8 mouse cellular contexts compared by ENCODE assay signal in genomic region chr14:58070481-58071119, GRCm38 (mm10). TPM values are rescaled to one million over a fixed set of nuclear protein-coding genes. Genes with fewer than 3 reads are reported as not detected.
DNase-seq lines count a peak whose midpoint lies in the region; ATAC-seq and TF ChIP-seq lines count a peak whose summit lies in the region.

TSS of gene Fgf9 (plus strand) at chr14:58070547.

- no peak for TF ChIP-seq POLR2A in CH12.LX (IDR thresholded peaks at IDR 0.05; ENCODE audit: low read depth, low read length)

- H3K9ac ChIP-seq in CH12.LX (ENCODE audit: insufficient read depth, low read depth): peak within 1 kb of the TSS; percentile 10; the same call in 1 of the 2 replicates
- peak within 1 kb of the TSS; percentile 84 for H3K9ac ChIP-seq in heart, embryonic 12.5 days

- ATAC-seq in heart, embryonic 12.5 days (ENCODE audit: insufficient number of reproducible peaks, low FRiP score): peak; percentile 8; the same call in 1 of the 2 replicates

- H3K27me3 ChIP-seq in CH12.LX (replicated peaks): peaks cover 53% of the 10 kb centered on the region
- peaks cover 19% of the 10 kb centered on the region for H3K27me3 ChIP-seq in heart, embryonic 12.5 days (replicated peaks)

- dilution Hi-C loops in CH12.LX (cut with MboI; ENCODE audit: extremely low pct_ligation_motif_present, extremely low pct_unique_long_range_greater_than_20kb, low sequenced_read_pairs): no loop called here

- H3K79me2 ChIP-seq in CH12.LX (replicated peaks; ENCODE audit: control insufficient read depth, extremely low read depth, insufficient read depth, poor library complexity, severe bottlenecking): no peaks in the 10 kb centered on the region

- no peak for TF ChIP-seq CTCF in CH12.LX (conservative IDR thresholded peaks at IDR 0.05 in 1 of 2, IDR thresholded peaks at IDR 0.05 in 1 of 2; ENCODE audit: low read depth in 2 of 2, low read length in 2 of 2)

- TF ChIP-seq RAD21 in CH12.LX (IDR thresholded peaks at IDR 0.05; ENCODE audit: low read depth, low read length): no peak

- H3K4me2 ChIP-seq in CH12.LX (ENCODE audit: insufficient read depth, low read depth, poor library complexity, severe bottlenecking): peak within 1 kb of the TSS; percentile 99
- H3K4me2 ChIP-seq in heart, embryonic 12.5 days: peak within 1 kb of the TSS; percentile 96

- H3K4me1 ChIP-seq in CH12.LX (ENCODE audit: control insufficient read depth in 1 of 2, insufficient read depth in 2 of 2): peaks cover 0 to 35% of the 10 kb centered on the region in 2 experiments; a peak in 2 of 4 replicates
- H3K4me1 ChIP-seq in heart, embryonic 12.5 days (replicated peaks): peaks cover 7% of the 10 kb centered on the region

- no peaks in the 10 kb centered on the region for H3K36me3 ChIP-seq in CH12.LX (replicated peaks in 1 of 2; ENCODE audit: control insufficient read depth in 1 of 2, insufficient read depth in 1 of 2, low read length in 1 of 2)
- no peaks in the 10 kb centered on the region for H3K36me3 ChIP-seq in heart, embryonic 12.5 days

- no peak within 1 kb of the TSS for H3K27ac ChIP-seq in CH12.LX (ENCODE audit: insufficient read depth, low read depth)
- H3K27ac ChIP-seq in heart, embryonic 12.5 days (ENCODE audit: poor library complexity, severe bottlenecking): peak within 1 kb of the TSS; percentile 70

- TF ChIP-seq EP300 in CH12.LX (IDR thresholded peaks at IDR 0.05; ENCODE audit: low read length): no peak

- H3K9me3 ChIP-seq in CH12.LX (replicated peaks; ENCODE audit: low read length): peaks cover 8% of the 10 kb centered on the region
- H3K9me3 ChIP-seq in heart, embryonic 12.5 days (replicated peaks): no peaks in the 10 kb centered on the region

- in situ Hi-C loops in CH12.LX (cut with MboI; ENCODE audit: low pct_ligation_motif_present, low pct_unique_long_range_greater_than_20kb, low sequenced_read_pairs): no loop called here

- peak; percentile 17 to 33 for DNase-seq in B cell, adult 2 months
- DNase-seq in CH12.LX (ENCODE audit: extremely low read depth): no peak
- peak; percentile 44 to 55 for DNase-seq in cerebellum, postnatal 36 days
- peak; percentile 58 for DNase-seq in kidney, postnatal 10 days
- peak; percentile 13 to 35 for DNase-seq in lung, postnatal 4 days
- DNase-seq in testis, postnatal 10 days (ENCODE audit: low spot score): peak; percentile 45
- DNase-seq in gastrocnemius, postnatal 36 days: no peak

- H3K4me3 ChIP-seq in CH12.LX (replicated peaks in 1 of 3; ENCODE audit: low read depth in 2 of 3, low read length in 2 of 3, poor library complexity in 1 of 3): peak within 1 kb of the TSS in 2 of 3 experiments; percentile 53 to 67
- H3K4me3 ChIP-seq in heart, embryonic 12.5 days: peak within 1 kb of the TSS; percentile 67

- WGBS in heart, embryonic 12.5 days: under 1% methylated on average over 30 of the region's 33 CpGs

- intact Hi-C loops in gastrocnemius, postnatal 36 days (cut with DNase I): no loop called here

TF ChIP-seq in CH12.LX, 34 proteins besides CTCF, POLR2A, EP300 and RAD21:
- TF ChIP-seq IRF4 (IDR thresholded peaks at IDR 0.05; ENCODE audit: low read depth, low read length): no peak
- TF ChIP-seq ZNF384 (IDR thresholded peaks at IDR 0.05; ENCODE audit: low read depth, low read length): no peak
- TF ChIP-seq SIN3A (IDR thresholded peaks at IDR 0.05; ENCODE audit: low read length): 0 out of 2 replicates have a peak, but pooled peaks have one; percentile 27
- no peak for TF ChIP-seq TCF12 (IDR thresholded peaks at IDR 0.05; ENCODE audit: low read depth, low read length)
- 0 out of 2 replicates have a peak, but pooled peaks have one; percentile 34 for TF ChIP-seq CHD1 (IDR thresholded peaks at IDR 0.05; ENCODE audit: low read depth, low read length)
- no peak for TF ChIP-seq CHD2 (IDR thresholded peaks at IDR 0.05; ENCODE audit: low read length)
- no peak for TF ChIP-seq MAZ (IDR thresholded peaks at IDR 0.05; ENCODE audit: low read depth, low read length)
- no peak for TF ChIP-seq NRF1 (IDR thresholded peaks at IDR 0.05; ENCODE audit: low read depth, low read length)
- TF ChIP-seq MXI1 (IDR thresholded peaks at IDR 0.05; ENCODE audit: low read depth, low read length): no peak; the same call in 1 of the 2 replicates

RNA-seq across cellular contexts. Expression of gene Fgf9, which starts in this region (rescaled TPM):
- 0.13 TPM in 1 of 2 replicates, not detected in the other for total RNA-seq in CH12.LX (2012; rRNA removed)
- not detected in 2 replicates for total RNA-seq in CH12.LX (2014; rRNA removed)
- polyA plus RNA-seq in CH12.LX (2012; ENCODE audit: insufficient read length, low read depth): 0.09 TPM in 1 of 2 replicates, not detected in the other
- polyA plus RNA-seq in heart, embryonic 12.5 days (2016; fragmentation: Nextera tagmentation; extraction: Ambion mirVana): 8.5 and 10.3 TPM in 2 replicates
- total RNA-seq in gastrocnemius, postnatal 36 days (2021): 1 to 10 TPM in 1 of 2 experiments, under 1 TPM in 1; 0.62 to 1.4 TPM

Comparison
In these comparisons a context has a peak if more than half of its experiments do, and no peak if none do; other contexts are left out.
1. DNase-seq: peak in B cell, adult 2 months (2 of 2), cerebellum, postnatal 36 days (2 of 2), kidney, postnatal 10 days (single experiment), lung, postnatal 4 days (2 of 2) and testis, postnatal 10 days (single experiment); none in CH12.LX (single experiment) and gastrocnemius, postnatal 36 days (0 of 2).